In genomic region chr13:77922834-77923233, GRCm38 (mm10) we compare ENCODE assay signal across 26 mouse cellular contexts.
"Had no signal": no experiment of that assay in that cellular context is flagged by ENCODE, and none has a peak within 500 bp of the region (broad histone marks: within the 10 kb centered on the region; RNA-seq: fewer than 3 reads in every experiment).

No protein-coding gene starts in this region.

- H3K36me3 ChIP-seq: heart, embryonic 13.5 days; heart, embryonic 15.5 days; hindbrain, embryonic 13.5 days; hindbrain, embryonic 15.5 days; kidney, embryonic 15.5 days; limb, embryonic 10.5 days; limb, embryonic 12.5 days; liver, embryonic 13.5 days had no signal

- H3K27ac ChIP-seq: heart, embryonic 13.5 days; heart, embryonic 15.5 days; hindbrain, embryonic 13.5 days; hindbrain, embryonic 15.5 days; hindbrain, postnatal 0 days; kidney, embryonic 15.5 days; kidney, postnatal 0 days; left cerebral cortex, adult 2 months; limb, embryonic 10.5 days; limb, embryonic 12.5 days; liver, embryonic 13.5 days had no signal

- H3K9me3 ChIP-seq: heart, embryonic 13.5 days; heart, embryonic 15.5 days; hindbrain, embryonic 13.5 days; hindbrain, embryonic 15.5 days; kidney, embryonic 15.5 days; limb, embryonic 10.5 days; limb, embryonic 12.5 days; liver, embryonic 13.5 days had no signal

- H3K4me3 ChIP-seq: heart, embryonic 13.5 days; heart, embryonic 15.5 days; hindbrain, embryonic 13.5 days; hindbrain, embryonic 15.5 days; kidney, embryonic 15.5 days; left cerebral cortex, adult 2 months; limb, embryonic 10.5 days; limb, embryonic 12.5 days; liver, embryonic 13.5 days had no signal

- H3K4me1 ChIP-seq: hindbrain, embryonic 13.5 days; hindbrain, embryonic 15.5 days; kidney, embryonic 15.5 days; limb, embryonic 10.5 days; limb, embryonic 12.5 days; liver, embryonic 13.5 days had no signal

- DNase-seq: gastrocnemius, postnatal 14 days; gastrocnemius, postnatal 36 days; heart, adult 18-20 months; heart, postnatal 14 days; heart, postnatal 36 days; kidney, adult 11 months; kidney, adult 2 months; kidney, adult 9 months; kidney, postnatal 14 days; kidney, postnatal 36 days; layer of hippocampus, adult 9-11 months; liver; liver, embryonic 13.5 days had no signal

- H3K9ac ChIP-seq: heart, embryonic 13.5 days; heart, embryonic 15.5 days; hindbrain, embryonic 13.5 days; hindbrain, embryonic 15.5 days; kidney, embryonic 15.5 days; limb, embryonic 12.5 days; liver, embryonic 13.5 days had no signal

- ATAC-seq: hindbrain, postnatal 0 days; intestine, embryonic 16.5 days had no signal

- H3K27me3 ChIP-seq: heart, embryonic 13.5 days; heart, embryonic 15.5 days; hindbrain, embryonic 13.5 days; hindbrain, embryonic 15.5 days; kidney, embryonic 15.5 days; limb, embryonic 12.5 days; liver, embryonic 13.5 days had no signal

- H3K4me2 ChIP-seq: heart, embryonic 11.5 days; heart, embryonic 13.5 days; heart, embryonic 15.5 days; hindbrain, embryonic 13.5 days; hindbrain, embryonic 15.5 days; kidney, embryonic 15.5 days; limb, embryonic 12.5 days; liver, embryonic 11.5 days; liver, embryonic 13.5 days had no signal
